Mouse (Mus musculus): ENCODE data around the gene Sema3b. TPM values are rescaled to one million over a fixed set of nuclear protein-coding genes. Genes with fewer than 3 reads are reported as not detected.
A peak's percentile ranks its signal among the peaks of the same experiment; 100 is the strongest.
"Not testable (repeated sequence)": the region's sequence is repeated elsewhere in the genome, so short reads cannot be mapped to it uniquely, and the experiment has no call there.

Sema3b gene
- polyA plus RNA-seq, 1 experiment from 2014 or later: 2.8 TPM

GRCm38 (mm10) chr9:107565556-107565955, 43.5 kb downstream of the Sema3b start:
- H3K4me3 ChIP-seq (ENCODE audit: low read depth, low read length); H3K27ac ChIP-seq (ENCODE audit: low read depth, low read length); H3K27me3 ChIP-seq (ENCODE audit: control insufficient read depth, insufficient read depth, low read length); H3K9me3 ChIP-seq (ENCODE audit: control insufficient read depth, low read length); ATAC-seq (ENCODE audit: low read depth); H3K9ac ChIP-seq (replicated peaks; ENCODE audit: low read depth, low read length); H3K4me2 ChIP-seq (ENCODE audit: low read depth, low read length): not testable (repeated sequence)
- WGBS: 53% methylated on average over 5 of the region's 5 CpGs
- peaks cover 22% of the 10 kb centered on the region for H3K36me3 ChIP-seq (ENCODE audit: control insufficient read depth, insufficient read depth, low read length)
- H3K4me1 ChIP-seq (ENCODE audit: control insufficient read depth, insufficient read depth, low read length): peaks cover 38% of the 10 kb centered on the region

- peaks cover 25% of the 10 kb centered on the region for H3K4me1 ChIP-seq (ENCODE audit: control insufficient read depth, insufficient read depth, low read length)
- peak within 1 kb of the TSS; percentile 86 for H3K9ac ChIP-seq (replicated peaks; ENCODE audit: low read depth, low read length)
- peak within 1 kb of the TSS; percentile 73 for H3K27ac ChIP-seq (ENCODE audit: low read depth, low read length)
- no peaks in the 10 kb centered on the region for H3K27me3 ChIP-seq (ENCODE audit: control insufficient read depth, insufficient read depth, low read length)
- H3K9me3 ChIP-seq (ENCODE audit: control insufficient read depth, low read length): no peaks in the 10 kb centered on the region
- H3K36me3 ChIP-seq (ENCODE audit: control insufficient read depth, insufficient read depth, low read length): peaks cover 44% of the 10 kb centered on the region
- H3K4me2 ChIP-seq (ENCODE audit: low read depth, low read length): peak within 1 kb of the TSS; percentile 84
- under 1% methylated on average over 41 of the region's 46 CpGs for WGBS
- ATAC-seq (ENCODE audit: low read depth): peak; percentile 95
- H3K4me3 ChIP-seq (ENCODE audit: low read depth, low read length): peak within 1 kb of the TSS; percentile 90
Measured at GRCm38 (mm10) chr9:107563029-107563581, 45.9 kb downstream of the Sema3b start, which contains the start of gene Tusc2. Gene Tusc2 (plus strand): TSS chr9:107563255.

GRCm38 (mm10) chr9:107556346-107556745, 52.7 kb downstream of the Sema3b start:
- ATAC-seq (ENCODE audit: low read depth): no peak
- no peaks in the 10 kb centered on the region for H3K9me3 ChIP-seq (ENCODE audit: control insufficient read depth, low read length)
- H3K36me3 ChIP-seq (ENCODE audit: control insufficient read depth, insufficient read depth, low read length): peaks cover 36% of the 10 kb centered on the region
- H3K27ac ChIP-seq (ENCODE audit: low read depth, low read length): no peak overlapping the region
- peaks cover 17% of the 10 kb centered on the region for H3K27me3 ChIP-seq (ENCODE audit: control insufficient read depth, insufficient read depth, low read length)
- peaks cover 15% of the 10 kb centered on the region for H3K4me1 ChIP-seq (ENCODE audit: control insufficient read depth, insufficient read depth, low read length)
- WGBS: 78% methylated on average over 3 of the region's 3 CpGs
- peak overlapping the region; percentile 88; the same call in 1 of the 2 replicates for H3K4me2 ChIP-seq (ENCODE audit: low read depth, low read length)
- H3K9ac ChIP-seq (replicated peaks; ENCODE audit: low read depth, low read length): no peak overlapping the region
- H3K4me3 ChIP-seq (ENCODE audit: low read depth, low read length): no peak overlapping the region

- Histone ChIP-seq H3K4me2 (ENCODE audit: low read depth, low read length) (peak overlapping the region; percentile 88), H3K27ac (ENCODE audit: low read depth, low read length) (no peak overlapping the region), H3K9ac (replicated peaks; ENCODE audit: low read depth, low read length) (no peak overlapping the region), H3K27me3 (ENCODE audit: control insufficient read depth, insufficient read depth, low read length) (peaks cover 20% of the 10 kb centered on the region), H3K9me3 (ENCODE audit: control insufficient read depth, low read length) (no peaks in the 10 kb centered on the region), H3K36me3 (ENCODE audit: control insufficient read depth, insufficient read depth, low read length) (peaks cover 30% of the 10 kb centered on the region), H3K4me3 (ENCODE audit: low read depth, low read length) (peak overlapping the region; percentile 72), H3K4me1 (ENCODE audit: control insufficient read depth, insufficient read depth, low read length) (peaks cover 17% of the 10 kb centered on the region)
- WGBS: 45% methylated on average over 2 of the region's 2 CpGs
- no peak for ATAC-seq (ENCODE audit: low read depth)
Measured at GRCm38 (mm10) chr9:107555701-107556100, 53.3 kb downstream of the Sema3b start.

- peaks cover 17% of the 10 kb centered on the region for H3K4me1 ChIP-seq (ENCODE audit: control insufficient read depth, insufficient read depth, low read length)
- WGBS: under 1% methylated on average over 23 of the region's 23 CpGs
Measured at GRCm38 (mm10) chr9:107555031-107555457, 54.0 kb downstream of the Sema3b start.

GRCm38 (mm10) chr9:107554319-107554825, 54.7 kb downstream of the Sema3b start:
- no peaks in the 10 kb centered on the region for H3K9me3 ChIP-seq (ENCODE audit: control insufficient read depth, low read length)
- peak overlapping the region; percentile 81 for H3K27ac ChIP-seq (ENCODE audit: low read depth, low read length)
- peak overlapping the region; percentile 96 for H3K4me2 ChIP-seq (ENCODE audit: low read depth, low read length)
- ATAC-seq (ENCODE audit: low read depth): peak; percentile 93
- peak overlapping the region; percentile 78 for H3K9ac ChIP-seq (replicated peaks; ENCODE audit: low read depth, low read length)
- H3K4me3 ChIP-seq (ENCODE audit: low read depth, low read length): peak overlapping the region; percentile 72
- H3K27me3 ChIP-seq (ENCODE audit: control insufficient read depth, insufficient read depth, low read length): peaks cover 24% of the 10 kb centered on the region
- peaks cover 18% of the 10 kb centered on the region for H3K36me3 ChIP-seq (ENCODE audit: control insufficient read depth, insufficient read depth, low read length)
- under 1% methylated on average over 43 of the region's 53 CpGs for WGBS
- peaks cover 17% of the 10 kb centered on the region for H3K4me1 ChIP-seq (ENCODE audit: control insufficient read depth, insufficient read depth, low read length)

More at GRCm38 (mm10) chr9:107555031-107555457, 54.0 kb downstream of the Sema3b start:
- Histone ChIP-seq H3K4me3 (ENCODE audit: low read depth, low read length) (peak overlapping the region; percentile 72), H3K4me2 (ENCODE audit: low read depth, low read length) (peak overlapping the region; percentile 88), H3K27ac (ENCODE audit: low read depth, low read length) (peak overlapping the region; percentile 79), H3K9me3 (ENCODE audit: control insufficient read depth, low read length) (no peaks in the 10 kb centered on the region), H3K36me3 (ENCODE audit: control insufficient read depth, insufficient read depth, low read length) (peaks cover 25% of the 10 kb centered on the region), H3K27me3 (ENCODE audit: control insufficient read depth, insufficient read depth, low read length) (peaks cover 24% of the 10 kb centered on the region), H3K9ac (replicated peaks; ENCODE audit: low read depth, low read length) (peak overlapping the region; percentile 78)
- ATAC-seq (ENCODE audit: low read depth): peak; percentile 30

GRCm38 (mm10) chr9:107553541-107554318, 55.3 kb downstream of the Sema3b start:
- Histone ChIP-seq H3K27ac (ENCODE audit: low read depth, low read length) (peak overlapping the region; percentile 81), H3K9me3 (ENCODE audit: control insufficient read depth, low read length) (no peaks in the 10 kb centered on the region), H3K9ac (replicated peaks; ENCODE audit: low read depth, low read length) (peak overlapping the region; percentile 72), H3K4me2 (ENCODE audit: low read depth, low read length) (peak overlapping the region; percentile 96), H3K4me1 (ENCODE audit: control insufficient read depth, insufficient read depth, low read length) (peaks cover 17% of the 10 kb centered on the region), H3K4me3 (ENCODE audit: low read depth, low read length) (peak overlapping the region; percentile 72), H3K36me3 (ENCODE audit: control insufficient read depth, insufficient read depth, low read length) (peaks cover 12% of the 10 kb centered on the region), H3K27me3 (ENCODE audit: control insufficient read depth, insufficient read depth, low read length) (peaks cover 24% of the 10 kb centered on the region)
- WGBS: 3% methylated on average over 37 of the region's 37 CpGs
- peak; percentile 78 for ATAC-seq (ENCODE audit: low read depth)

- 82% methylated on average over 5 of the region's 5 CpGs for WGBS
- no peaks in the 10 kb centered on the region for H3K9me3 ChIP-seq (ENCODE audit: control insufficient read depth, low read length)
- ATAC-seq (ENCODE audit: low read depth): no peak
- peaks cover 5% of the 10 kb centered on the region; the same call in 1 of the 2 replicates for H3K36me3 ChIP-seq (ENCODE audit: control insufficient read depth, insufficient read depth, low read length)
- H3K4me2 ChIP-seq (ENCODE audit: low read depth, low read length): peak overlapping the region; percentile 96
- H3K27me3 ChIP-seq (ENCODE audit: control insufficient read depth, insufficient read depth, low read length): peaks cover 24% of the 10 kb centered on the region
- no peak overlapping the region for H3K27ac ChIP-seq (ENCODE audit: low read depth, low read length)
- H3K4me3 ChIP-seq (ENCODE audit: low read depth, low read length): no peak overlapping the region
- H3K4me1 ChIP-seq (ENCODE audit: control insufficient read depth, insufficient read depth, low read length): peaks cover 17% of the 10 kb centered on the region
- no peak overlapping the region for H3K9ac ChIP-seq (replicated peaks; ENCODE audit: low read depth, low read length)
Measured at GRCm38 (mm10) chr9:107552690-107553393, 56.2 kb downstream of the Sema3b start.
